Mouse (Mus musculus) G1E (cell line): ENCODE results near the gene Clec2i.

Source experiments
- CTCF ChIP-seq: IDR thresholded peaks from 2 replicates; pipeline ENCODE4 v1.5.1; 2012; ENCODE audit warnings: low read depth, low read length, inconsistent platforms, mixed read lengths
- GATA1 ChIP-seq: IDR thresholded peaks from 2 replicates; pipeline ENCODE4 v1.6.1; 2012; ENCODE audit warnings: borderline replicate concordance, low read length, inconsistent platforms, mixed read lengths
- TAL1 ChIP-seq: conservative IDR thresholded peaks from 2 replicates; pipeline ENCODE4 v1.6.1; 2012; ENCODE audit warnings: low read depth, low read length, inconsistent platforms, mixed read lengths

GRCm38 (mm10) chr6:128857976-128858375, 29.4 kb upstream of the Clec2i start:
- TF ChIP-seq CTCF (no peak), TAL1 (no peak), GATA1 (no peak)
